ENCODE assay signal across 32 mouse cellular contexts in genomic region chr11:105950519-105950918, GRCm38 (mm10). TPM values are rescaled to one million over a fixed set of nuclear protein-coding genes. Genes with fewer than 3 reads are reported as not detected.
DNase-seq lines count a peak whose midpoint lies in the region; ATAC-seq and TF ChIP-seq lines count a peak whose summit lies in the region.
"Had no signal": no experiment of that assay in that cellular context is flagged by ENCODE, and none has a peak within 500 bp of the region (broad histone marks: within the 10 kb centered on the region; RNA-seq: fewer than 3 reads in every experiment).

No protein-coding gene starts in this region.

- no peaks in the 10 kb centered on the region for H3K27me3 ChIP-seq in kidney, adult 2 months (replicated peaks; ENCODE audit: control insufficient read depth, insufficient read depth, low read length)
- H3K27me3 ChIP-seq in midbrain, embryonic 10.5 days (ENCODE audit: low read depth, poor library complexity, severe bottlenecking) = peaks cover 7% of the 10 kb centered on the region
- no peaks in the 10 kb centered on the region for H3K27me3 ChIP-seq in midbrain, embryonic 16.5 days (ENCODE audit: control insufficient read depth, insufficient read depth, low read depth, low read length)
- H3K27me3 ChIP-seq in intestine, embryonic 16.5 days (replicated peaks; ENCODE audit: control insufficient read depth, insufficient read depth, low read length) = no peaks in the 10 kb centered on the region
- H3K27me3 ChIP-seq in forebrain, embryonic 15.5 days = no peaks in the 10 kb centered on the region

- intact Hi-C loops in left cerebral cortex, postnatal 10 days (cut with DNase I) = no loop called here

- H3K9me3 ChIP-seq in midbrain, embryonic 10.5 days (replicated peaks) = no peaks in the 10 kb centered on the region
- no peaks in the 10 kb centered on the region for H3K9me3 ChIP-seq in midbrain, embryonic 16.5 days (replicated peaks; ENCODE audit: control insufficient read depth, low read length, poor library complexity, severe bottlenecking)
- no peaks in the 10 kb centered on the region for H3K9me3 ChIP-seq in intestine, embryonic 16.5 days (ENCODE audit: control insufficient read depth, low read length)
- no peaks in the 10 kb centered on the region for H3K9me3 ChIP-seq in forebrain, embryonic 15.5 days
- H3K9me3 ChIP-seq: midbrain, embryonic 12.5 days; neural tube, embryonic 13.5 days had no signal

- no peak for ATAC-seq in midbrain, embryonic 16.5 days
- peak; percentile 68 for ATAC-seq in intestine, embryonic 16.5 days
- ATAC-seq in megakaryocyte-erythroid progenitor cell, adult 5-6 weeks (replicated peaks; ENCODE audit: low FRiP score, low TSS enrichment, poor library complexity, severe bottlenecking) = no peak
- no peak for ATAC-seq in forebrain, embryonic 15.5 days (replicated peaks)
- ATAC-seq: forebrain, embryonic 16.5 days had no signal

- 48% methylated on average over 4 of the region's 4 CpGs for WGBS in kidney, adult 2 months
- WGBS in midbrain, embryonic 10.5 days = 78% methylated on average over 4 of the region's 4 CpGs
- WGBS in midbrain, embryonic 16.5 days = 82% methylated on average over 4 of the region's 4 CpGs
- WGBS in intestine, embryonic 16.5 days = 54% methylated on average over 4 of the region's 4 CpGs
- WGBS in forebrain, embryonic 15.5 days = 80% methylated on average over 4 of the region's 4 CpGs

- TF ChIP-seq CTCF in kidney, adult 2 months (conservative IDR thresholded peaks at IDR 0.05; ENCODE audit: insufficient read depth, insufficient read length, low read depth, low read length) = no peak

- H3K36me3 ChIP-seq in kidney, adult 2 months (ENCODE audit: control insufficient read depth, insufficient read depth, low read length) = no peaks in the 10 kb centered on the region
- H3K36me3 ChIP-seq in midbrain, embryonic 10.5 days = no peaks in the 10 kb centered on the region
- no peaks in the 10 kb centered on the region for H3K36me3 ChIP-seq in midbrain, embryonic 16.5 days (ENCODE audit: control insufficient read depth, insufficient read depth, low read length)
- H3K36me3 ChIP-seq in intestine, embryonic 16.5 days (ENCODE audit: control insufficient read depth, insufficient read depth, low read length) = no peaks in the 10 kb centered on the region
- H3K36me3 ChIP-seq in forebrain, embryonic 15.5 days = no peaks in the 10 kb centered on the region
- H3K36me3 ChIP-seq: midbrain, embryonic 12.5 days; neural tube, embryonic 13.5 days had no signal

- H3K27ac ChIP-seq in kidney, adult 2 months (ENCODE audit: insufficient read depth, low read depth, low read length) = no peak overlapping the region
- H3K27ac ChIP-seq in midbrain, embryonic 10.5 days (replicated peaks) = peak overlapping the region; percentile 28; the same call in 1 of the 2 replicates
- no peak overlapping the region for H3K27ac ChIP-seq in midbrain, embryonic 16.5 days (ENCODE audit: low read length)
- 0 out of 2 replicates have a peak overlapping the region, but pooled peaks have one; percentile 7 for H3K27ac ChIP-seq in intestine, embryonic 16.5 days (ENCODE audit: low read length)
- no peak overlapping the region for H3K27ac ChIP-seq in forebrain, embryonic 15.5 days (replicated peaks)
- H3K27ac ChIP-seq: hindbrain, embryonic 14.5 days; left cerebral cortex, adult 2 months; macrophage; midbrain, embryonic 12.5 days; neural tube, embryonic 13.5 days had no signal

- H3K4me3 ChIP-seq in kidney, adult 2 months (ENCODE audit: insufficient read depth, low read depth, low read length) = no peak overlapping the region
- H3K4me3 ChIP-seq in midbrain, embryonic 10.5 days = no peak overlapping the region
- no peak overlapping the region for H3K4me3 ChIP-seq in midbrain, embryonic 16.5 days (ENCODE audit: low read depth, low read length)
- H3K4me3 ChIP-seq in intestine, embryonic 16.5 days (ENCODE audit: low read length) = no peak overlapping the region
- no peak overlapping the region for H3K4me3 ChIP-seq in forebrain, embryonic 15.5 days
- H3K4me3 ChIP-seq: left cerebral cortex, adult 2 months; midbrain, embryonic 12.5 days; neural tube, embryonic 13.5 days had no signal

- no peak overlapping the region for H3K4me2 ChIP-seq in midbrain, embryonic 16.5 days (ENCODE audit: low read length)
- H3K4me2 ChIP-seq in intestine, embryonic 16.5 days (ENCODE audit: low read depth, low read length) = no peak overlapping the region
- no peak overlapping the region for H3K4me2 ChIP-seq in forebrain, embryonic 15.5 days (replicated peaks)
- H3K4me2 ChIP-seq: heart, embryonic 11.5 days; hindbrain, embryonic 14.5 days; liver, embryonic 11.5 days; midbrain, embryonic 12.5 days; neural tube, embryonic 13.5 days had no signal

- peaks cover 14% of the 10 kb centered on the region; the same call in 1 of the 2 replicates for H3K4me1 ChIP-seq in kidney, adult 2 months (ENCODE audit: control insufficient read depth, insufficient read depth, low read length)
- H3K4me1 ChIP-seq in midbrain, embryonic 10.5 days = peaks cover 17% of the 10 kb centered on the region
- H3K4me1 ChIP-seq in midbrain, embryonic 16.5 days (ENCODE audit: control insufficient read depth, insufficient read depth, low read length) = no peaks in the 10 kb centered on the region
- peaks cover 5% of the 10 kb centered on the region; the same call in 1 of the 2 replicates for H3K4me1 ChIP-seq in intestine, embryonic 16.5 days (ENCODE audit: control insufficient read depth, insufficient read depth, low read length)
- H3K4me1 ChIP-seq in forebrain, embryonic 15.5 days = no peaks in the 10 kb centered on the region
- H3K4me1 ChIP-seq: midbrain, embryonic 12.5 days; neural tube, embryonic 13.5 days had no signal

- DNase-seq in kidney, adult 2 months = peak; percentile 40
- no peak for DNase-seq in kidney, adult 8-10 months
- no peak for DNase-seq in midbrain, embryonic 10.5 days (ENCODE audit: low spot score)
- DNase-seq in left cerebral cortex, postnatal 10 days (ENCODE audit: extremely low spot score in 1 of 2, low spot score in 2 of 2) = no peak
- DNase-seq: adrenal gland, postnatal 25 days; cerebellum, adult 18-20 months; cerebellum, postnatal 25 days; embryo, embryonic 11 days; layer of hippocampus, adult 9-11 months; lung, adult 18-20 months; right cerebral cortex, postnatal 14 days; thymus, adult 18-20 months; thymus, postnatal 4 days had no signal

- no peak overlapping the region for H3K9ac ChIP-seq in midbrain, embryonic 16.5 days (ENCODE audit: low read depth, low read length)
- no peak overlapping the region for H3K9ac ChIP-seq in intestine, embryonic 16.5 days (ENCODE audit: low read depth, low read length)
- H3K9ac ChIP-seq in forebrain, embryonic 15.5 days (replicated peaks) = no peak overlapping the region
- H3K9ac ChIP-seq: hindbrain, embryonic 14.5 days; midbrain, embryonic 12.5 days; neural tube, embryonic 13.5 days had no signal

- no peak for TF ChIP-seq POLR2A in kidney, adult 2 months (IDR thresholded peaks at IDR 0.05; ENCODE audit: low read depth, low read length)

RNA-seq across cellular contexts. Expression of gene Cyb561, which starts 2.6 kb away (rescaled TPM):
- polyA plus RNA-seq in kidney, adult 2 months (2012; rRNA removed) = 31.1 and 32.2 TPM in 2 replicates
- polyA plus RNA-seq in midbrain, embryonic 10.5 days (2016; fragmentation: Nextera tagmentation; extraction: Ambion mirVana) = 12.1 and 12.3 TPM in 2 replicates
- 83.7 and 87.0 TPM in 2 replicates for polyA plus RNA-seq in midbrain, embryonic 16.5 days (2015; fragmentation: Nextera tagmentation; extraction: Ambion mirVana)
- polyA plus RNA-seq in intestine, embryonic 16.5 days (2015; fragmentation: Nextera tagmentation; extraction: Ambion mirVana) = 43.9 and 46.5 TPM in 2 replicates
- total RNA-seq in megakaryocyte-erythroid progenitor cell, adult 5-6 weeks (2014; fragmentation: Nextera tagmentation) = 3.3 and 10.0 TPM in 2 replicates
- 2.1 and 2.5 TPM in 2 replicates for total RNA-seq in megakaryocyte-erythroid progenitor cell, adult 5-6 weeks (2017)
- 32.3 and 32.5 TPM in 2 replicates for polyA plus RNA-seq in forebrain, embryonic 15.5 days (2015; fragmentation: Nextera tagmentation; extraction: Ambion mirVana)
- 10 to 100 TPM; 52.7 to 54.0 TPM for total RNA-seq in left cerebral cortex, postnatal 10 days (2021)
- polyA plus RNA-seq: macrophage had no signal

RNA-seq across cellular contexts. Expression of gene Ace, which starts 17.2 kb away (rescaled TPM):
- 68.0 and 132 TPM in 2 replicates for polyA plus RNA-seq in kidney, adult 2 months (2012; rRNA removed)
- 0.75 and 0.85 TPM in 2 replicates for polyA plus RNA-seq in midbrain, embryonic 10.5 days (2016; fragmentation: Nextera tagmentation; extraction: Ambion mirVana)
- polyA plus RNA-seq in midbrain, embryonic 16.5 days (2015; fragmentation: Nextera tagmentation; extraction: Ambion mirVana) = 7.0 and 8.2 TPM in 2 replicates
- polyA plus RNA-seq in intestine, embryonic 16.5 days (2015; fragmentation: Nextera tagmentation; extraction: Ambion mirVana) = 18.6 and 41.2 TPM in 2 replicates
- not detected in 2 replicates for total RNA-seq in megakaryocyte-erythroid progenitor cell, adult 5-6 weeks (2014; fragmentation: Nextera tagmentation)
- 0.38 TPM in 1 of 2 replicates, not detected in the other for total RNA-seq in megakaryocyte-erythroid progenitor cell, adult 5-6 weeks (2017)
- polyA plus RNA-seq in forebrain, embryonic 15.5 days (2015; fragmentation: Nextera tagmentation; extraction: Ambion mirVana) = 2.3 and 2.5 TPM in 2 replicates
- 10 to 100 TPM in 1 of 2 experiments, 1 to 10 TPM in 1; 7.5 to 10.6 TPM for total RNA-seq in left cerebral cortex, postnatal 10 days (2021)
- total RNA-seq: granulocyte monocyte progenitor cell, adult 5-6 weeks had no signal

RNA-seq across cellular contexts. Expression of gene Ace3, which starts 44.0 kb away (rescaled TPM):
- polyA plus RNA-seq in kidney, adult 2 months (2012; rRNA removed) = 0.06 and 0.07 TPM in 2 replicates
- not detected in 2 replicates for polyA plus RNA-seq in midbrain, embryonic 10.5 days (2016; fragmentation: Nextera tagmentation; extraction: Ambion mirVana)
- 0.09 TPM in 1 of 2 replicates, not detected in the other for polyA plus RNA-seq in midbrain, embryonic 16.5 days (2015; fragmentation: Nextera tagmentation; extraction: Ambion mirVana)
- 0.07 TPM in 1 of 2 replicates, not detected in the other for polyA plus RNA-seq in intestine, embryonic 16.5 days (2015; fragmentation: Nextera tagmentation; extraction: Ambion mirVana)
- not detected in 2 replicates for total RNA-seq in megakaryocyte-erythroid progenitor cell, adult 5-6 weeks (2014; fragmentation: Nextera tagmentation)
- not detected in 2 replicates for total RNA-seq in megakaryocyte-erythroid progenitor cell, adult 5-6 weeks (2017)
- 0.08 TPM in 1 of 2 replicates, not detected in the other for polyA plus RNA-seq in forebrain, embryonic 15.5 days (2015; fragmentation: Nextera tagmentation; extraction: Ambion mirVana)
- total RNA-seq in left cerebral cortex, postnatal 10 days (2021) = not detected
- total RNA-seq: adrenal gland, postnatal 25 days; CH12.LX; granulocyte monocyte progenitor cell, adult 5-6 weeks; heart, postnatal 25 days; left cerebral cortex, adult 2 months had no signal
- polyA plus RNA-seq: embryonic facial prominence, embryonic 14.5 days; forebrain, embryonic 16.5 days; heart, embryonic 11.5 days; hindbrain, embryonic 14.5 days; limb, embryonic 11.5 days; liver, embryonic 11.5 days; macrophage; midbrain, embryonic 12.5 days; neural tube, embryonic 13.5 days; spleen, adult 2 months; stomach, embryonic 14.5 days had no signal

RNA-seq across cellular contexts. Expression of gene Kcnh6, which starts 57.4 kb away (rescaled TPM):
- 0.04 and 0.06 TPM in 2 replicates for polyA plus RNA-seq in kidney, adult 2 months (2012; rRNA removed)
- polyA plus RNA-seq in midbrain, embryonic 10.5 days (2016; fragmentation: Nextera tagmentation; extraction: Ambion mirVana) = 0.31 and 0.33 TPM in 2 replicates
- polyA plus RNA-seq in midbrain, embryonic 16.5 days (2015; fragmentation: Nextera tagmentation; extraction: Ambion mirVana) = 1.8 and 2.2 TPM in 2 replicates
- 2.1 and 2.6 TPM in 2 replicates for polyA plus RNA-seq in intestine, embryonic 16.5 days (2015; fragmentation: Nextera tagmentation; extraction: Ambion mirVana)
- total RNA-seq in megakaryocyte-erythroid progenitor cell, adult 5-6 weeks (2014; fragmentation: Nextera tagmentation) = not detected in 2 replicates
- not detected in 2 replicates for total RNA-seq in megakaryocyte-erythroid progenitor cell, adult 5-6 weeks (2017)
- polyA plus RNA-seq in forebrain, embryonic 15.5 days (2015; fragmentation: Nextera tagmentation; extraction: Ambion mirVana) = 0.57 and 0.59 TPM in 2 replicates
- total RNA-seq in left cerebral cortex, postnatal 10 days (2021) = 1 to 10 TPM; 1.6 to 1.9 TPM
- total RNA-seq: granulocyte monocyte progenitor cell, adult 5-6 weeks had no signal
- polyA plus RNA-seq: macrophage had no signal

Comparison
In these comparisons a context has a peak if more than half of its experiments do, and no peak if none do; other contexts are left out.
1. H3K27ac ChIP-seq: peak in midbrain, embryonic 10.5 days (single experiment) and intestine, embryonic 16.5 days (single experiment); none in kidney, adult 2 months (single experiment), midbrain, embryonic 16.5 days (single experiment) and forebrain, embryonic 15.5 days (single experiment).